Mouse (Mus musculus): ENCODE data around the gene Gmcl1. TPM values are rescaled to one million over a fixed set of nuclear protein-coding genes. Genes with fewer than 3 reads are reported as not detected.

Gmcl1 gene
- total RNA-seq, 1 experiment from 2014 or later: 26.6 TPM

GRCm38 (mm10) chr6:86678341-86678740 lies 54.8 kb downstream of the Gmcl1 start:
- ATAC-seq (replicated peaks in 1 of 2; ENCODE audit: insufficient read depth in 1 of 2, low FRiP score in 2 of 2, low TSS enrichment in 1 of 2, low read depth in 1 of 2, poor library complexity in 2 of 2, severe bottlenecking in 2 of 2): no peak

DNA sequence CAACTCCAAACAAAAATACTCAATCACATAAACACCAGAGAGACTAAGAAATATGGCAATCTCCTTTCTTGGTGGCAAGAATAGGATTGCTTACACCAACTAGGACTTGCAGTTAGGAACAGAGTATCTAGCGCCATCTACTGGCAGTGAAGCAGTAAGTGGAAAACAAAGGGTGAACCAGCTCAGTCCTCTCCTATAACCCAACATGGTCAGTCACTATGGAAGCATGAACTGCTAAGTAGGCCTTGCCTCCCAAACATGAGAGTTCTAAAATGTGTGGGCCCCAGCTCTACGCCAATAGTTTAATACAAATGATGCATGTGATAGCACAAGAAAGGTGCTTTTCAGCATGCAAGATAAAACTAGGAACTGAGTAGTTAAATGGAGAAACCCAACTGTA lies 62.3 kb downstream of the Gmcl1 start:
- peak in 1 of 2 experiments; percentile 38; a peak in 1 of 4 replicates for ATAC-seq (replicated peaks in 1 of 2; ENCODE audit: insufficient read depth in 1 of 2, low FRiP score in 2 of 2, low TSS enrichment in 1 of 2, low read depth in 1 of 2, poor library complexity in 2 of 2, severe bottlenecking in 2 of 2)

DNA sequence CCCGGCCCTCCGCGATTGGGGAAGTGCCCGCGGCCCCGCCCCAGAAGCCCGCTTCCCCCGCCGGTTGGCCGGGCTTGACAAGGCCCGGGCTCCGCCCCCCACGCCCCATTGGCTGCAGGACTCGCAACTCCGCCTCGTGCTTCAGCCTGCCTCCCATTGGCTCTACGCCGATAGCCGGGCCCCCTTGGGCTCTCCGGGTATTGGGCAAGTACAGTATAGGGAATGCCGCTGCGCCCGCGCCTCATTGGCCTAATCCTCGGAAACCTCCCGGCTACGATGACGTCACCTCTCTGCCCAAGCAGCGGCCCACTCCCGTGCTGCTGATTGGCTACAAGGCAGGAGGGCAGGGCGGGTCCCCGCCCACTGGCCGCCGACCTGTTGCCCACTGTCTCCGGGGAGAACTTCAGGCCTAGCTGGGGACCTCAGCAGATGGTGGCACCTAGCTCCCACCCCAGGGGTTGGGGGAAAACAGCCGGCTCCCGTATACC lies 63.9 kb downstream of the Gmcl1 start:
- peak; percentile 94 to 96 for ATAC-seq (replicated peaks in 1 of 2; ENCODE audit: insufficient read depth in 1 of 2, low FRiP score in 2 of 2, low TSS enrichment in 1 of 2, low read depth in 1 of 2, poor library complexity in 2 of 2, severe bottlenecking in 2 of 2)

GRCm38 (mm10) chr6:86668580-86669239 lies 64.5 kb downstream of the Gmcl1 start, which contains the start of gene Mxd1:
TSS of gene Mxd1 (minus strand) at chr6:86669161.
- no peak for ATAC-seq (replicated peaks in 1 of 2; ENCODE audit: insufficient read depth in 1 of 2, low FRiP score in 2 of 2, low TSS enrichment in 1 of 2, low read depth in 1 of 2, poor library complexity in 2 of 2, severe bottlenecking in 2 of 2)

DNA sequence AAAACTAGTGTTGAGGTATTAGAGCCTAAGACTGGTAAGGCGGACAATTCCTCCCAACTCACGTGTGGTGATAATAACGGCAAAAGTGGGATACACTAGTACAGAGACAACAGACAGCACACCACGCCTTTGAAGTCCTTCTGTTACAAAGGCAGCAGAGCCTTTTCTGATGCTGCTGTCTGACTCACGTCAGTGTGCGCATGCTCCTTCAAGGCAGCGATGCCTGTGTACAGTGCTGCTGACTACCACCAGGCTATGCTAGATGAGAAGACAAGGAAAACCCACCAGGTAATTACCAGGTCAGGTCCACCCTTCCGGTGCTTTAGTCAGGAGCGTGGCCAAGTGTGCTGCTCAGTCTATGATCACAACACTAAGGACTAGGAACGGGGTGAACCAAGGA lies 66.1 kb downstream of the Gmcl1 start:
- ATAC-seq (replicated peaks in 1 of 2; ENCODE audit: insufficient read depth in 1 of 2, low FRiP score in 2 of 2, low TSS enrichment in 1 of 2, low read depth in 1 of 2, poor library complexity in 2 of 2, severe bottlenecking in 2 of 2): no peak

DNA sequence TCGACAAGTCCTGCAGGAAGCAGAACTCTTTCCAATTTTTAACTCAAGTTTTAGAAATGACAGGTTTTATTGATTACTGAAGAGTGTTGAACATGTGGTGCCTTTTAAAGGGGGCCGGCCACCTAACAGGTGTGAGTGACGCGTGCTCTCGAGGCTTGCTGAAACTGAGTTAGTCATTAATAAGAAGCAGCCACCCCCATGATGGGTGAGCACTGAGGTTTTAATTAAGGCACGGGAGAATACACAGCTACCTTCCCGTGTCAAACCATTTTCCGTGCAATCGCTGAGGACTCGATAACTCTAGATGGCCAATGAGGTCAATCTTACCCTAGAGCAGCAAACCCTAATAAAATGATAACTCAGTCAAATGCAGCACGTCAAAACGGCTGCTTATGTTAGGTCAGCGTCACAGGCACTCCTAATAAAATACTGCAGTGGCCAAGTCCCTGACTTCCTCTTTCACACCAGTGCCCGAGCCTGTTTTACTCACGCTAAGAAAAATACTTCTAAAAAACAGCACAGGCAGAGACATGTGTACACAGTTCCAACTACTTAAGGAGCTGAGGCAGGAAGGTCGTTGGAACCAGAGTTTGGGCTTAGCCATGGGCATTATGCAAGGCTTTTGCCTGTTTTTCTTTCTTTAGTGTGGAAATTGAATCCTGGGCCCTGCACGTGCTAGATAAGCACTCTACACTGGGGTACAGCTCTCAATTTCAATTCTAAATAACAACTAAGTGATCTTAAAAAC lies 67.4 kb downstream of the Gmcl1 start:
- peak in 1 of 2 experiments; percentile 17; a peak in 1 of 4 replicates for ATAC-seq (replicated peaks in 1 of 2; ENCODE audit: insufficient read depth in 1 of 2, low FRiP score in 2 of 2, low TSS enrichment in 1 of 2, low read depth in 1 of 2, poor library complexity in 2 of 2, severe bottlenecking in 2 of 2)

DNA sequence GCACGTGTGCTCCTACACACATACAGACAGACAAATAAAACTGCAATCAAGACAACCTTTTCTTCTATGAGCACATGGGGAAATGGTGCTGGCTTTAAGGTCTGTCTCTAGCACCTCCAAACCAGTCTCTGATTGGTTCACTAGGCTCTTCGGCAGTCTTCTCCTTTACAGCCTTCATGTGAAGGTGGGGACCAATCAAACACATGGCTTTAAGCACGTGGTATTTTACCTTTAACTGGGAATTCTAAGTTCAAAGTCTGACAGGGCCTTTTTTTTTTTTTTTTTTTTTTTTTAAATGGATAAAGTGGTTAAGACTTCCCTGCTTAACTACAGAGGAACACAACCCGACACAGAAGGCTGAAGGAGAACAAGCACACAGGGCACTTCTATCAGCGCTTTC lies 68.1 kb downstream of the Gmcl1 start:
- no peak for ATAC-seq (replicated peaks in 1 of 2; ENCODE audit: insufficient read depth in 1 of 2, low FRiP score in 2 of 2, low TSS enrichment in 1 of 2, low read depth in 1 of 2, poor library complexity in 2 of 2, severe bottlenecking in 2 of 2)

DNA sequence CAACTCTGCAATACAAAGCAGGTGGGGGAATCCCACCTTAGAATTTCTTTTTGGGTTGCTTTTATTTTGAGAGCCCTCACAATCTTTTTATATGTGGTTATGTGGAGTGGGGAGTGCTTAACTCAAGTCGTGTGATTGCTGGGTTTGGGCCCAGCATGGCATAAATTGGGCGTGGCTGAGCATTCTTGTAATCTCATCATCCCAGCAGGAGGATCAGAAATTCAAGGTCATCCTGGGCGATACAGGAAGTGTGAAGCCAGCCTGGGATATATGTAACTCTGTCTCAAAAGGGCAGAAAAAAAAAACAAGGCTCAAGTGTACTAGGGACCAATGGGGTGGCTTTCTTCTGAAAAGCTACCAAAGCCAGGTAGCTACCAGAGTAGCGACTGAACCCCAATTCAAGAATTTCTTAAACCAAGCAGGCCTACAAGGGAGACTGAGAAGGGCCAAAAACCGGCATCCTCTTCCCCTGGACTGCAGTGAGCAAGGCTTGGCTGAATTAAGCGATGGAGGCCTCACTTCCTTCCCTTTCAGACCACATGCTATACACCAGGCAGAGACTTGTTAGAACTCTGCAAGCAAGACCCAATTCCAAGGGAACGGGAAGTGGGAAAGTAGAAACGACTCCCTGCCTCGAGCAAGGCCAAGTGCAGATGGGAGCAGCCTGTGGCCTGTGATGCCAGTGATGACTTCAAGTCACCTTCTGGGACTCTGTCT lies 72.9 kb downstream of the Gmcl1 start:
- peak; percentile 46 to 68 for ATAC-seq (replicated peaks in 1 of 2; ENCODE audit: insufficient read depth in 1 of 2, low FRiP score in 2 of 2, low TSS enrichment in 1 of 2, low read depth in 1 of 2, poor library complexity in 2 of 2, severe bottlenecking in 2 of 2)

DNA sequence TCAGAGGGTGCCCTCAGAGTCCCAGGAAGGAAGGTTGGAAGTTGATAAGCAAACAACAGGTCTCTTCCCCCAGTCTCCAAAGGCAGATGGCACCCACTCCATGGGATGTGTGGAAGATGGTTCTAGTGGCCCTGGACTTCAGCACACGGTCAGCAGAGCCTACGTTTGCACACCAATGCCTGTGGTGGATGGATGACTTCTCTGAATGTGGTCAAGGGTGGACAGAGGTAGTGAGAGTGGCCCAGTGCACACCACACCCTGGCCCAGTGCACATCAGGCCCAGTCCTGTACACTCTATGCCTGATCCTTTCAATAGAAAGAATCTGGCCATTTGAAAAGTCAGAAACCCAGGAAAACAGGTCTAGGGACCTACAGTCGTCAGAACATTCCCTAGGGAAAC lies 74.7 kb downstream of the Gmcl1 start:
- ATAC-seq (replicated peaks in 1 of 2; ENCODE audit: insufficient read depth in 1 of 2, low FRiP score in 2 of 2, low TSS enrichment in 1 of 2, low read depth in 1 of 2, poor library complexity in 2 of 2, severe bottlenecking in 2 of 2): no peak

DNA sequence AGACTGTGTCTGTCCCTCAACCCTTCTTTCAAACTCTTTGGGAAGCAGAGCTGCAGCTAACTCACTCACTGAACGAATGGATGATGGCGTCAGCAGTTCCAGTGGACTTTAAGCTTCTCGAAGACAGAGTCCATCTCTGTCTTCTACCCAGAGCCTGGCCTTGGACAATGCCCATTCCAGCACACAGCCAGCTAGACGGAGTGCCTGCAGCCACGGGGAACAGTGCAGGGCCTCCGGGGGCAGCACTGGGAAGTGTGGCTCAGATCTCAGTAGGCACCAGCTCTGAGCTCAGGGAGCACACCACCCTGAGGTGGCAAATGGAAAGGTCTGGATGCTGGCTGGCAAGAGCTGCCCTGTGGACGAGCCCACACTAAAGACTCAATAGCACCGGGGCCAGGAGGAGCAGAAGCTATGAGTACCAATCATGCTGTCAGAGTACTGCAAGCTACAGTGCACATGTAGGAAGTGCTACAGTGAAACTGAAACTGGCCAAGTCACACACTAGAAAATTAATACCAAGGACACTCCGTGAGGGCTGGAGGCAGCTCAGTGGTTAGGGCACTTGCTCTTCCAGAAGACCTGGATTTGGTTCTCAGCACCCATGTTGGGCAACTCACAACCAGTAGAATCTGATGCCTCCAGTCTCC lies 78.8 kb downstream of the Gmcl1 start:
- peak; percentile 32 to 50; a peak in 2 of 4 replicates for ATAC-seq (replicated peaks in 1 of 2; ENCODE audit: insufficient read depth in 1 of 2, low FRiP score in 2 of 2, low TSS enrichment in 1 of 2, low read depth in 1 of 2, poor library complexity in 2 of 2, severe bottlenecking in 2 of 2)

- ATAC-seq (replicated peaks in 1 of 2; ENCODE audit: insufficient read depth in 1 of 2, low FRiP score in 2 of 2, low TSS enrichment in 1 of 2, low read depth in 1 of 2, poor library complexity in 2 of 2, severe bottlenecking in 2 of 2): no peak
Observed at GRCm38 (mm10) chr6:86653026-86653425, 80.2 kb downstream of the Gmcl1 start.

- ATAC-seq (replicated peaks in 1 of 2; ENCODE audit: insufficient read depth in 1 of 2, low FRiP score in 2 of 2, low TSS enrichment in 1 of 2, low read depth in 1 of 2, poor library complexity in 2 of 2, severe bottlenecking in 2 of 2): no peak
Observed at GRCm38 (mm10) chr6:86646143-86646542, 87.0 kb downstream of the Gmcl1 start.

GRCm38 (mm10) chr6:86645551-86645950 lies 87.6 kb downstream of the Gmcl1 start:
- ATAC-seq (replicated peaks in 1 of 2; ENCODE audit: insufficient read depth in 1 of 2, low FRiP score in 2 of 2, low TSS enrichment in 1 of 2, low read depth in 1 of 2, poor library complexity in 2 of 2, severe bottlenecking in 2 of 2): no peak

DNA sequence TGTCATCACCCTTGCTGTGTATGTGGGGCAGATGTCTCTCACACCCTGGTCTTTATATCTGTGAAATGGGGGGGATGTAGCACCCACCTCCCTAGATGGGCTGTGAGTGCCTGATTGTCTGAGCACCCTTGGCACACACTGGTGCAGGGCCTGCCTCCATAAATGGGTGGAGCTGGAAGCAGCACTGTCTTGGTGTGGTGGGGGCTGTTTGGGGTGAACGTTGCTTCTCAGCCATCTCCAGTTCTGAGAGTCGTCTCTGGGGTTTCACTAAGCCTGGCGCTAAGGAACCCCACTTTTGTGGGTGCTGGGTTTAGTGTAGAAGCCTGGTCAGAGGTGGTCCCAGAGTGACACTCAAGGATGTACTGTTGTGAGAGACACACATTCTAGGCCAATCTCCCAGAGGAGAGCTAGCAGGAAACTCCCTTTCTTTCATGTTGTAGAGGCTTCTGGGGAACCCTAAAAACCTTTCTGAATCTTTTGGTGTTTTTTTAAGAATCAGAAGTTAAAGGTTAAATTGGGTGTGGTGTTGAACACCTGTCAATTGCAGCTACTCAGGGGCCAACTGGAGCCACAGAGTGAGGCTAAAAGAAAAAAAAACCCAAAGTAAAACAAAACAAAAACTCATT lies 88.3 kb downstream of the Gmcl1 start:
- no peak for ATAC-seq (replicated peaks in 1 of 2; ENCODE audit: insufficient read depth in 1 of 2, low FRiP score in 2 of 2, low TSS enrichment in 1 of 2, low read depth in 1 of 2, poor library complexity in 2 of 2, severe bottlenecking in 2 of 2)

All from hematopoietic stem cell, adult 5-6 weeks (primary cell).